Mouse (Mus musculus): ENCODE measurements around the gene Gpd2. TPM values are rescaled to one million over a fixed set of nuclear protein-coding genes. Genes with fewer than 3 reads are reported as not detected.
A peak's percentile ranks its signal among the peaks of the same experiment; 100 is the strongest.

Gene Gpd2
- total RNA-seq (2014; fragmentation: Nextera tagmentation) (28.9 and 32.5 TPM in 2 replicates), total RNA-seq (2017) (19.1 and 24.6 TPM in 2 replicates)

GRCm38 (mm10) chr2:57237475-57237919 lies at the start of gene Gpd2:
Gene Gpd2 (plus strand): TSS chr2:57237635.
- no peak for ATAC-seq (replicated peaks; ENCODE audit: low FRiP score, low TSS enrichment, poor library complexity, severe bottlenecking)

GRCm38 (mm10) chr2:57188237-57188636 lies 49.2 kb upstream of the Gpd2 start:
- ATAC-seq (replicated peaks; ENCODE audit: low FRiP score, low TSS enrichment, poor library complexity, severe bottlenecking): peak; percentile 93

- no peak for ATAC-seq (replicated peaks; ENCODE audit: low FRiP score, low TSS enrichment, poor library complexity, severe bottlenecking)
Measured at GRCm38 (mm10) chr2:57190884-57191283, 46.6 kb upstream of the Gpd2 start.

DNA sequence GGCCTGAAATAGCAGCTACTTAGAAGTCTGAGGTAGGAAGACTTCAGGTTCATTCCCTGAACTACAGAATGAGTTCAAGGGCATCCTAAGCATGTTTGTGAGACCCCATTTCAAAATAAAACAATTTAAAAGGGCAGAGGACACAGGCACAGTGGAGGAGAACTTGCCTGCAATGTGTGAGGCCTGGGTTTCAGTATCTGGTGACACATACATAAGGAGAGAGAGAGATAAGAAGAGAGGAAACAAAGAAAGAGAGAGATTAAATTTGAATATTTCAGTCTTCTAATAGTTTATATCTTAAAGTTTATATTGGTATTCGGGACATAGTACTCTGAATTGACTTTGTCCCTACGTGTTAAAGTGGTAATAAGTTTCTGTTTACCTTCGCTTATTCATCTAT lies 38.4 kb upstream of the Gpd2 start:
- ATAC-seq (replicated peaks; ENCODE audit: low FRiP score, low TSS enrichment, poor library complexity, severe bottlenecking): peak; percentile 78

- ATAC-seq (replicated peaks; ENCODE audit: low FRiP score, low TSS enrichment, poor library complexity, severe bottlenecking): peak; percentile 57; the same call in 1 of the 2 replicates
Measured at GRCm38 (mm10) chr2:57208472-57209083, 28.9 kb upstream of the Gpd2 start.

DNA sequence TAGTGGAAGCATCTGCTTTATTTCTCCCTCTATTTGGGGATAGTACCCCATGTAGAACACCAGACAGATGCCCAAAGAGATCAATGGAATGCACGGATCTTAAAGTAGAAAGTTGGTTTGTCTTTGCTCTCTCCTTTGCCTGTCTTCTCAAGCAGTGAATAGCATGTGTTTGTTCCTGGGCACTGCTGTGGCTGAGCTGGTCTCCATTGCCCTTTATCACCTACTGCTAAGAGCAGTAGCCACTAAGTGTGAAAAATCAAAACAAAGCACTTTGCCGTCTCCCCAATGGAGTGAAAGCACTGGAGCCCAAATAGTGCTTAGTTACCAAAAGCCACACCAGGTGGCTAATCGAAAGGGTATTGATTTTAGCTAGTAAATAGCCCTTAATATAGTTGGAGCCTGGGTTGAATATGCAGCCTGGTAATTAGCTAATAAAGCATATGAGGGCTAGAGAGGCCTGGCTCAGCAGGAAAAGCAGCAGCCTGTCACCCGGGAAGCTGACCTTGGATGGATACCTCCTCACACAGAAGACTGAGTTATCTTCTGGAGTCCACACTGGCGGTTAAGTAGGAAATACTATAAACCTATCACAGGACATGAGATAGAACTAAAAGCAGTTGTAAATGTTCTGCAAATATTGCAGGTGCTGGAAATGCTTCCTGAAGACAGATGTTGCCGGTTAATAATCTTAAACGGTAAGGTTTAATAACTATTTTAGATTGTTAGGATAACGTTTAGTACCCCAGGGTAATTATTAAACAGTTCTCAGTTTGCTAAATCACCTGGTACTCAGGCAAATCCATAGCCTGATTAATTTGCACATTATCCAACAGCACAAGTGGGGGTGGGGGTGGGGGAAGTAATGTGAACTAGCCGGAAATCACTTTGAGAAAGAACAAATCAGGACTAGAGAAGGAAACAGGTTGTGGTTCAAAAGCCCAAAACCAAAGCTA lies 26.1 kb upstream of the Gpd2 start:
- ATAC-seq (replicated peaks; ENCODE audit: low FRiP score, low TSS enrichment, poor library complexity, severe bottlenecking): no peak

- ATAC-seq (replicated peaks; ENCODE audit: low FRiP score, low TSS enrichment, poor library complexity, severe bottlenecking): no peak
Measured at GRCm38 (mm10) chr2:57213364-57213763, 24.1 kb upstream of the Gpd2 start.

DNA sequence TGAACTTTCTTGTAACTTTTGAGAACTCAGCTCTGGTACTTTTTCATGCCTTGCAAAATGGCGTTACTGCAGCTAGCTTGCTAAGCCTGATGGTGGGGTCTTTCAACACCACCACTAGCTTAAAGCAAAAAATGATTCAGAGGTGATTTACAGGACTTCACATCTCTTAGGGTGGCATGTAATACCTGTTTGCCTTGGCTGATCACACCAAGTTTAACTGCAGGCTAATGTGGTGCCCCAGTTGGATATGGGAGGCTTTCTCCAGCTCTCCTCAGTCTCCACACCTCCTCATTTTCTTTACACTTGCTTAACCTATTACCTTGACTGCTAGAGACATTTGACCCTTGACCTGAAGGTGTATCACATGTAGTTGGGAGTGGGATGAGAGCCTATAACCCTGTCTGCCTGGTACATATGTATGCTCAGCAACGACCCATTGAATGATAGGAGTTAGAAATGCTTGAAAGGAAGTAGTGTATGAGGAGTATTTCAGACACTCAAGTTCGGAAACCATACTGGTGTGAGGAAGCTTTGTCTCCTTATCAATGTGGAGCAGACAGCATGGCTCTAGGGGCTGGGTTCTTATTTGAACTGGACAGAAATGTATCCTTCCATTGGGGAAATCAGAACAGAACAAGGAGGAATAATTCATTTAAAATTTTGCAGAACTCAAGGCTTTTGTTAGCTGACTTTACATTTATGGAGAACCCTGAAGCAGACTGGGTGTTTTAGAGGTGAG lies 14.0 kb upstream of the Gpd2 start:
- peak; percentile 94 for ATAC-seq (replicated peaks; ENCODE audit: low FRiP score, low TSS enrichment, poor library complexity, severe bottlenecking)

DNA sequence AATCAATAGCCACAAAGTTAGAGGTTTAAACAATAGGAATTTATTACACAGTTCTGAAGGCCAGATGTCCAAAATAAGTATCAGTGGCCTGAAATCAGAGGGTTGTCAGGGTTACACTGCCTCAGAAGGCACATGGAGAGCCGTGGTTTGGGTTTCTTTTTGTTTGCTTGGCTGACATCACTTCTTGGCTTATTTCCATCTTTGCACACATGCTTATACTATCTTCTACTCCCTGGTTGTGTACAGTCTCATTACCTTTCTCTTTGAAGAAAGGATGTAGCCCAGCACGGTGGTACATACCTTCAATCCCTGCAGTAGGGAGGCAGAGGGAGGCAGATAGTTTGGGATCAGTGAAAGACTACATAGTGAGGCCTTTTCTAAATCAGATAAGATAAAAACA lies 12.2 kb upstream of the Gpd2 start:
- 0 out of 2 replicates have a peak, but pooled peaks have one; percentile 44 for ATAC-seq (replicated peaks; ENCODE audit: low FRiP score, low TSS enrichment, poor library complexity, severe bottlenecking)

DNA sequence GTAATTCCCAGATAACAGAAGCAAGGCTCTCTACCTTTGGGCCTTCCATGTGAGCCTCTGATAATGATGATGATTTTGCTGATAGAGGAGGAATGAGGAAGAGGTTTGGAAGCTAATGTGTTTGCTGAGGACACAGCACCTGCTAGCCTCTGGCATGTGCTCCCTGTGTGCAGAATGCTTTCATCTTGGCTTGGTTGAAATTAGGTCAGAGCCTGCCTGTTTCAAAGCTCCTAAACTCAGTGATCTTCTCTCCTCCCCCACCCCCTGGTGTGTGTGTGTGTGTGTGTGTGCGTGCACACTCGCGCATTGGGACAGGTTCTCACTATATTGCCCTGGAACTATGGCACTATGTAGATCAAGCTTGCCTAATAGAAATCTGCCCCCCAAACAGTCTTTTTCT lies 10.0 kb upstream of the Gpd2 start:
- ATAC-seq (replicated peaks; ENCODE audit: low FRiP score, low TSS enrichment, poor library complexity, severe bottlenecking): no peak

DNA sequence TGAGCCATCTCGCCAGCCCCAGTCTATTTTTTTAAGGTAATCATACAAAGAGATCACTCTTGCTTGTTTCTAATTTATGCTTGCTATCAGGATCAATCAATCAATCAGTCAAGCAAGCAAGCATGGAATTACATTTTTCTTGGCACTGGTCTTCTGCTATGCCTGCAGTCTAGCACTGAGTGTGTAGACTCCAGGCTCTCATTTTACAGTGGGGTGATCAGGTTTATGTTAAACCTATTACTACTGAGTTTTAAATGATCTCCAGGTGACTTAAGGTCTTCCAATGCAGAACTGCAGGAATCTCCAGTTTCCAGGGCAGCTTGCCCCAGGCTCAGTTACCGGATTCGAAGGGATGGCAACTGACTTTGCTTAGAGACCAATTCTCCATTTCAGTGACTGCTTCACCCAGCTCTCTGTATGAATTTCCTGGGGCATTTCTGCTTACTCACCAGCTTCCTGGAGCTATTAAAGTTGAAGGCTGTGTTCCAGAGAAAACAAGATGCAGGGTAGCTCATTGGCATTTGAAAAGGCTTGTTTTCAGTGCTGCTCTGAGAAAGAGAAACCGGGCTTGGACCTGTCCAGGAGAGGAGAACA lies 7.7 kb upstream of the Gpd2 start:
- no peak for ATAC-seq (replicated peaks; ENCODE audit: low FRiP score, low TSS enrichment, poor library complexity, severe bottlenecking)

DNA sequence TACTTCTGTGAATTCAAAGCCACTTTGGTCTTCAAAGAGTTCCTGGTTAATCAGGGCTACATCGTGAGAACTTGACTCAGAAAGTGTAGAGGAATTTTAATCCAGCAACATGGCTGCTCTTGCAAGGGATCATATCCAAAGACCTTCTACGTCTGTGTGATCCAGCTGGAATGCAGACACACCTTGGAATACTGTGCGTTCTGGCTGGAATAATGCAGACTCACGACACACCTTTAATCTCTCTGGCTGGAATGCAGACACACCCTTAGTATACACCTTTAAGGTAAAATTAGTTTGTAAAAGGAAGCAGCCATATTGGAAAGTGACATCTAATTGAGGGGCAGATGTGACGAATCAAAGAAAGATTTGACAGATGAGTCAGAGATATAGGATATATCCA lies 6.0 kb upstream of the Gpd2 start:
- ATAC-seq (replicated peaks; ENCODE audit: low FRiP score, low TSS enrichment, poor library complexity, severe bottlenecking): no peak

DNA sequence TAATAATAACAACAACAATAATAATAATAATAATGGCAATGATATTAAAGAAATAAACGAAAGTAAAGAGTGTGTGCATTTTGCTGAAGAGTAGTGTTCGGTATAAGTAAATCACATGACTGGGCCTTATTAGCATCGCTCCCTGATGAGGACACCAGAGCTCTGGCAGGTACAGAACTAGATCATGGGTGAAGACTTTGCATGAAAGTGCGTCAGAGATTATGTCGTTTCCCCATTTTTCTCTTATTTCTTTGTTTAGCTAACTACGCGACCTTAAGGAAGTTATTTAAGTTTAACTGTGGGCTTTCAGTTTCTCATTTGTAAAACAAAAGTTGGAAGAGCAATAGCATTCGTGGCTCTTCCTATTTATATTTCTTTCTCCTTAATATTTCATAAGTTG lies 5.1 kb upstream of the Gpd2 start:
- ATAC-seq (replicated peaks; ENCODE audit: low FRiP score, low TSS enrichment, poor library complexity, severe bottlenecking): no peak

- no peak for ATAC-seq (replicated peaks; ENCODE audit: low FRiP score, low TSS enrichment, poor library complexity, severe bottlenecking)
Measured at GRCm38 (mm10) chr2:57236246-57236645, 1.2 kb upstream of the Gpd2 start.

DNA sequence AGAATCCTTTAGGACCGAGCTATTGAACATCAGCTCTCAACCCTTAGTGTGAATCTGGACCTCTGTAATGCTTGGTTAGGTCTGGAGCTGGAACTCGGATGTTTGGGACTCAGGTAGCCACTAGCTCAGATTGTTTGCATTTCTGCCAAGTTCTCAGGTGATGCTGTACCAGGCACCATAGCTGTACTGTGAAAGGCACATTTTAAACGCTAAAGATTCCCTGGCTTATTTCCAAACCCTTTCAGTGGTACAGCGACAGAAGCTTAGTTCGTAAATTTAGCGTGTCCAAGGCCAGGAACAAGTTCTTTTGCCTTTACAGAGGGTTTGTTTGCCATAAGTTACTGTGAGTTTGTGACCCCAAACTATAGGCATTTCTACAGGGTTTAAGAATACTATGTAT lies 409 bp upstream of the Gpd2 start:
- ATAC-seq (replicated peaks; ENCODE audit: low FRiP score, low TSS enrichment, poor library complexity, severe bottlenecking): no peak

GRCm38 (mm10) chr2:57237920-57238613 lies 632 bp downstream of the Gpd2 start:
- peak; percentile 95 for ATAC-seq (replicated peaks; ENCODE audit: low FRiP score, low TSS enrichment, poor library complexity, severe bottlenecking)

DNA sequence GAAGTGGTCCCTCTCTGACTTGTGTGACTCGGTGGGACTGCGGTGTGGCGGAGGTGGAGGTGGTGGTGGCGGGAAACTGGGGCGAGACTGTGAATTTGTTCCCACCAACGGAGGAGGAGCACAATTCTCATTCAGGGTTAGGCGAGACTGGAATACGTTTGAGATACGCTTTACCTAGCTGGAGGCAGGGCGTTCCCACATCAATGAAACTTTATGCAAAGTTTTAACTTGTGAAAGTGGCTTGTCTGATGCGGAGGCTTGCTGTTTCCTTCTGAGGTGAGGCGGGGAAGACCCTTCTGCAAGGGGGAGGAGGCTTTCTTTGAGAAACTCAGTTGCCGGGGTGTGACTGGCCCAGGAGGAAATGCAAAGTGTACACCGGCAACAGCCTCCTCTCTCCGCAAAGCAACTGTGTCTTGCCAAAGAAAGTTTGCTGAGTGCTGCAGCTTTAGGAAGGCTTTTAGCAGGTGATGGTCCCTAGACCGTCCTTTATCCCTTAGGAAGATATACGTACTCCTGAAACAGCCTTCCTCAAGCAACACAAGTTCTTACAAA lies 1.3 kb downstream of the Gpd2 start:
- ATAC-seq (replicated peaks; ENCODE audit: low FRiP score, low TSS enrichment, poor library complexity, severe bottlenecking): peak; percentile 69

DNA sequence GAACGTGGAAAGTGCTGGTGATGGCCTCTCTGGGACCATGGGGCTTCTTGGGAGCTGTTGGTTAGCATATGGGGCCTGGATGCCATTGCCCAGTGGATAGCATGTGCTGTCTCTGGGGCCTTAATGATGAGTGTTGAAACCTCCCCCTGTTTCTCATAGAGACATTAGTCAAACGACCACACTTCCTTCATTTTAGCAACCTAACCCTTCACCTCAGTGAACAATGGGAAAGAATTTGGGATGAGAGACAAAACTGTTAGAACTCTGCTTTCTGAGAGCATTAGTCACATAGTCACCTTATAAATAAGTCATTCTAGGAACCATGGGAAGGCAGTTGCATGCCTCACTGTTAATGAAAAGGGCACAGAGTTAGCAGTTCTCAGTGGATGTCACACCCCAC lies 1.9 kb downstream of the Gpd2 start:
- no peak for ATAC-seq (replicated peaks; ENCODE audit: low FRiP score, low TSS enrichment, poor library complexity, severe bottlenecking)

DNA sequence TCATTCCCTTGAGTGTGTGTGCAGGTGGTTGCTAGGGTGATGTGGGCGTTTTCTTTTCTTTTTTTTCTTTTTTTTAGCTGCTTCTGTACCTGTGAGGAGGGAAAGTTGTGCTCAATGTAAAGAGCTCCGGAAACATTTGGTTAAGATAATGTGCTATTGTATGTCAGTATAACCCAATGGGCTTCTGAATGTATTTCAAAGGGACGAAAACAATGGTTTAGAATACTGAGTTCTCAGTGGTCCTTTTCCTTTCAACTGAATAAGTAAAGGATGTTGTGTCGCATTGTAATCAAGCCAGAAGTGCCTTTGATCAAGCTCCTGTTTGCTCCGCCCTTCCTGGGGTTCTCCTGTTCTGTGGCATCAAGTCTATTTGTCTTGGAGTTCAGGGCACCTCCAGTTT lies 6.6 kb downstream of the Gpd2 start:
- no peak for ATAC-seq (replicated peaks; ENCODE audit: low FRiP score, low TSS enrichment, poor library complexity, severe bottlenecking)
